Mouse (Mus musculus) megakaryocyte, embryonic 14.5 days (primary cell): ENCODE results near the gene Gm49405. TPM values are rescaled to one million over a fixed set of nuclear protein-coding genes. Genes with fewer than 3 reads are reported as not detected.

Experiments
- H3K27me3 ChIP-seq: replicated peaks from 2 replicates; pipeline ENCODE3; 2012; ENCODE audit warnings: inconsistent platforms
- H3K36me3 ChIP-seq: replicated peaks from 2 replicates; pipeline ENCODE3; 2012; ENCODE audit warnings: low read length, inconsistent platforms, mixed read lengths
- H3K4me1 ChIP-seq: 2 replicates; pipeline ENCODE4 v1.6.1; 2012; ENCODE audit warnings: inconsistent platforms
- H3K4me3 ChIP-seq: replicated peaks from 2 replicates; pipeline ENCODE3; 2012; ENCODE audit warnings: moderate library complexity, mild to moderate bottlenecking, inconsistent platforms
- H3K9me3 ChIP-seq: 2 replicates; pipeline ENCODE4 v1.6.1; 2012; ENCODE audit warnings: inconsistent platforms
- FLI1 ChIP-seq: IDR thresholded peaks from 2 replicates; pipeline ENCODE4 v1.6.1; 2012; ENCODE audit warnings: low read length, inconsistent platforms, mixed read lengths
- GATA1 ChIP-seq: IDR thresholded peaks from 3 replicates; pipeline ENCODE4 v1.6.1; 2012; ENCODE audit warnings: mixed read lengths, low read length, inconsistent platforms, borderline replicate concordance
- polyA plus RNA-seq: library from polyadenylated mRNA; stranded (reverse); fragments of >175 nt; gene quantifications from 2 replicates; pipeline ENCODE4 v1.2.3, GENCODE M21; 2012; ENCODE audit warnings: low replicate concordance; ENCODE audit not compliant: insufficient read depth

Gene Gm49405
- polyA plus RNA-seq, 1 experiment, result 0.93 TPM

DNA sequence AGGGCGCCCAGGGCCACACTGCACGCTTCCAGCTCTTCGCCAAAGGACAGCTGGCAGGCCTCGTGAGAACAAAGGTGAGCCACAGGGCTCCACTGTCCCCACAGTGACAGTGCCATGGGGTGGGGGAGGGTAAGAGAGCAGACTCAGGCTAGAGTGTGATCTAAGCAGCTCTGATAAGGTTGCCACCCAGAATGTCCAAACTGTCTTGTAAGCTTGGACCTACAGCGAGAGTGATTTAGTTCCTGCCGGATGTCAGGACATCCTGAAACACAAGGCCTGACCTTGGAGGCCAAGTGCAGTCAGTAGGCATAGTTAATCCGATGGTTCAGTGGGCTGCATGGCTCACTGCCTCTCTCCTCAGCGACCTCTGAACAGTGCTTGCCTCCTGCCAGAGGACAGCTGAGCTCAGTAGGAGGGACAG, 15.2 kb upstream of the Gm49405 start:
- H3K4me3 ChIP-seq, result peak overlapping the region; percentile 62
- H3K27me3 ChIP-seq, result peaks cover 27% of the 10 kb centered on the region
- H3K9me3 ChIP-seq, result peaks cover 6% of the 10 kb centered on the region
- TF ChIP-seq FLI1, result no peak
- TF ChIP-seq GATA1, result no peak
- H3K36me3 ChIP-seq, result no peaks in the 10 kb centered on the region
- H3K4me1 ChIP-seq, result peaks cover 55% of the 10 kb centered on the region

DNA sequence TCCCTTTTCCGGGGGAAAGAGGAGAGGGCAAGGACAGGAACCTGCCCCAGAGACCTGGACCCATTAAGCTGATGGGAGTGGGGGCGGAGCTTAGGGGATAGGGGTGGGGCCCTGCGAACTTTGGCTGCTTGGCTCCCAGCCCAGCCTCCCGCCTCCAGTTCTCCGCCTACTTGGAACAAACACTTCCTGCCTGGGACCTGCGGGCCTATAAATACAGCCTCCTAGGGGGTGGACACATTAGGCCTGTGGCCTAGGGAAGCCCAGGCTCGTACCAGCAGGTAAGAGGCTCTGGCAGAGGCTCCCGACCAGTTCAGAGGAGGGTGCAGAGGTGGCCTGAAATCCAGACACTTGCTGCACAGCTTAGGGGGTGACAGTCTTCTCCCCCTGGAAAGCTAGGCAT, 14.1 kb upstream of the Gm49405 start, which contains the start of gene Acy3:
TSS of gene Acy3 (plus strand) at position 237 of the 400 bp plus-strand sequence.
- peaks cover 48% of the 10 kb centered on the region for H3K4me1 ChIP-seq
- TF ChIP-seq GATA1 (no peak), FLI1 (no peak)
- no peaks in the 10 kb centered on the region for H3K36me3 ChIP-seq
- peak within 1 kb of the TSS; percentile 62 for H3K4me3 ChIP-seq
- peaks cover 6% of the 10 kb centered on the region for H3K9me3 ChIP-seq
- H3K27me3 ChIP-seq, result peaks cover 28% of the 10 kb centered on the region

DNA sequence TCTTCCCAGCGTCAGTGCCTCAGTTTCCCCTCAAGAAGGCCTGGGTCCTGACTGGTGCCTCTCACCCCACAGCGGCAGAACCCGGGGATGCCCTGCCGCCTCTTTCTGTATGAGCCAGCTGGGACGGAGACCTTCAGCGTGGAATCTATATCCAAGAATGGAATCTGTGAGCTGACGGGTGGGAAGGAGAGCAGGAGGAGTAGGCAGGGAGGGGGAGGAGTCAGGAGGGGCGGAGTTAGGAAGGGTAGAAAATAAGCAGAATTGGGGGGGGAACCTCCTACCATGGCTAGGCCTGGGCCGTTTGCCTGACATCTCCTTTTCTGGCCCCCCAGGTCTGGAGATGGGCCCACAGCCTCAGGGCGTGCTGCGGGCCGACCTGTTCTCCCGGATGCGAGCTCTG, 12.4 kb upstream of the Gm49405 start:
- no peak for TF ChIP-seq FLI1
- TF ChIP-seq GATA1, result no peak
- Histone ChIP-seq H3K36me3 (no peaks in the 10 kb centered on the region), H3K4me3 (no peak overlapping the region), H3K4me1 (peaks cover 48% of the 10 kb centered on the region), H3K27me3 (peaks cover 39% of the 10 kb centered on the region), H3K9me3 (peaks cover 6% of the 10 kb centered on the region)

DNA sequence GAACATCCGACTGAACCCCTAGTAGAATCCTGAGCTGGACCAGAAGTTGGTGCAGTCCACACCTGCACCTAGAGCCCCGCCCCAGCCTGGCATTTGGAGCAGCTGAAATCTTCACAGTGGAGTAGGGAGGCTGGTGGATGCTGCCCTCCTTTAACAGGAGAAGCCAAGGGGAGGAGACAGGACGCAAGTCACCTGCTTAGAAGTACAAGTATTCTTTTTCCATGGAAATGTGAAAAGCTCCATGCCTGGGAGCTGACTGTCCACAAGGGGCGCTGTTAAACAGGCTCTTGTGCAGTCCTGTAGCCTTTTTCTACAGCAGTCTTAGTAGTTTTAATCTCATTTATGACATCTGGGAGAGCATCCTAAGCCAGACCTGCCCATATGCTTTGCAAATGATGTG, 11.7 kb upstream of the Gm49405 start:
- TF ChIP-seq GATA1, result no peak
- no peak for TF ChIP-seq FLI1
- Histone ChIP-seq H3K9me3 (peaks cover 6% of the 10 kb centered on the region), H3K36me3 (no peaks in the 10 kb centered on the region), H3K27me3 (peaks cover 38% of the 10 kb centered on the region), H3K4me1 (peaks cover 46% of the 10 kb centered on the region), H3K4me3 (no peak overlapping the region)

DNA sequence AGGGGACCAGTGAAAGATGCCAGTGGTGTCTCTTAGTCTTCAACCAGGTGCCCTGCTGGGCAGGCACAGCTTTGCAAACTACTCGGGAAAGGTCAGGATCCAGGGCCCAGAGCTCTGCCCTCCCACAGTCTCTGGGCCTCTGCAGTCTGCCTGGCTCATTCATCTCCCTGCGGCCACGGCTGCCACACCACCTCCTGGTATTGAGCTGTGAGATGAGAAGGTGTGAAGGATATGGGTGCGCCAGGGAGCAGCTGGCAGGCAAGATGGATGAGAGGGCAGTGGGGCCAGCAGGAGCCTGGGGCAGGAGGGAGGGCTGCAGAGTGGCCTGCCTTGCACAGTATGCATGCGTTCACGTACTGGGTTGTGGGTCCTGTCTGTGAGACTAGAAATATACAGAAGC, 9.6 kb upstream of the Gm49405 start:
- H3K9me3 ChIP-seq, result peaks cover 6% of the 10 kb centered on the region
- TF ChIP-seq GATA1, result no peak
- no peak for TF ChIP-seq FLI1
- H3K27me3 ChIP-seq, result peaks cover 41% of the 10 kb centered on the region
- peaks cover 28% of the 10 kb centered on the region for H3K4me1 ChIP-seq
- no peaks in the 10 kb centered on the region for H3K36me3 ChIP-seq
- no peak overlapping the region for H3K4me3 ChIP-seq

DNA sequence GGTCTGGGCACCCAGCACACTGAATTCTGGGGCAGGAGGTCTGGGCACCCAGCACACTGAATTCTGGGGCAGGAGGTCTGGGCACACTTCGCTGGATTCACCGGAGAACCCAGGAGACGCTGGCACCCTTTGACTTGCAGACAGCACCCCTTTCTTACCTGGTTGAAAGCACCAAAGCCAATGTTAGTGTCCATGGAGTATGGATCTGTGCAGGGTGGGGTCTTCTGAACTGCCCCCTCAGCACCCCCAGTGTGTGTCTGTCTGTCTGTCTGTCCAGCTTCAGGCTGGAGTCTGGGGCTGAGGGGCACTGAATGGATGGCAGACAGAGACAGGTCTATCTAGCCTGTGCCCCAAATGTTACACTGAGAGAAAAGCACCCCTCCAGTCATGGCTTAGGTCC, 8.9 kb upstream of the Gm49405 start:
- H3K27me3 ChIP-seq, result peaks cover 49% of the 10 kb centered on the region
- H3K4me3 ChIP-seq, result no peak overlapping the region
- H3K4me1 ChIP-seq, result peaks cover 28% of the 10 kb centered on the region
- peaks cover 6% of the 10 kb centered on the region for H3K9me3 ChIP-seq
- TF ChIP-seq GATA1 (no peak), FLI1 (no peak)
- H3K36me3 ChIP-seq, result no peaks in the 10 kb centered on the region

DNA sequence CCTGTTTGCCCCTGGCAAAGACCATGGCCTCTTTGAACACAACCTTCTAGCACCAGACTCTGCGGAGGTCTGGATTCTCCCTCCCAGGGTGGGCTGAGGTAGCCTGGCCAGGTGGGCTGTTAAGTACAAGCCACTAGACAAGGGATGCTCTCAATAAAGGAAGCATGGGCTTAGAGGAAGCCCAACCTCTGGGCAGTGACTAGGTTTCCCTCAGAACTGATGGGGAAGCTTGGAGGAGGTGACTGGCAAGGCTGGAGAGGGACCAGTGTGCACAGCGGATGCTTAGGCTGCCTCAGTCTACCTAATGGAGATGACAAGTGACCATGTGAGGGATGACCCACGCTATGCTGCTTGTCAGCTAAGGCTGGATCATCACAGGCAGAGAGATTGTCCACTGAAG, 8.5 kb upstream of the Gm49405 start:
- peaks cover 51% of the 10 kb centered on the region for H3K27me3 ChIP-seq
- no peak for TF ChIP-seq FLI1
- TF ChIP-seq GATA1, result no peak
- no peak overlapping the region for H3K4me3 ChIP-seq
- peaks cover 6% of the 10 kb centered on the region for H3K9me3 ChIP-seq
- H3K36me3 ChIP-seq, result no peaks in the 10 kb centered on the region
- H3K4me1 ChIP-seq, result peaks cover 28% of the 10 kb centered on the region

DNA sequence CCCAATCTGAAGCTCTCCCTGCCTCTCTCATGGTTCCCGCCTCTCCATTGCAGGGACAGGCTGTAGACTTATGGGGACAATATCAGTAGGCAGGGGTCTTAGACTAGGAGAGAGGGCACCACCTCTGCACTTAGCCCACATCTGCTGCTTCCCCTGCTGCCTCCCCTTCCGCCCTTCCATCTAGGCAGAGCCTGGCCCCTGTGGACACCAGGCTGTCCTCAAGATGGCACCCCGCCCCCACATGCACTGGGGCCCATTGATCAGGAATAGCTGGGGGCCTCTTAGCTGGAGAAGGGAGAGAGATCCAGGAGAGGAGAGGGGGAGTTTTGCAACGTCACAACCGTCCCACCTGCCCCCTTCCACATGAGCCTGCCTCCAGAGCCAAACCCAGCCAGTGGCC, 8.0 kb upstream of the Gm49405 start, which contains the start of gene Tbx10:
TSS of gene Tbx10 (plus strand) at position 337 of the 400 bp plus-strand sequence.
- Histone ChIP-seq H3K4me1 (peaks cover 28% of the 10 kb centered on the region), H3K27me3 (peaks cover 53% of the 10 kb centered on the region), H3K36me3 (no peaks in the 10 kb centered on the region), H3K4me3 (peak within 1 kb of the TSS; percentile 26), H3K9me3 (peaks cover 6% of the 10 kb centered on the region)
- TF ChIP-seq GATA1 (no peak), FLI1 (no peak)

DNA sequence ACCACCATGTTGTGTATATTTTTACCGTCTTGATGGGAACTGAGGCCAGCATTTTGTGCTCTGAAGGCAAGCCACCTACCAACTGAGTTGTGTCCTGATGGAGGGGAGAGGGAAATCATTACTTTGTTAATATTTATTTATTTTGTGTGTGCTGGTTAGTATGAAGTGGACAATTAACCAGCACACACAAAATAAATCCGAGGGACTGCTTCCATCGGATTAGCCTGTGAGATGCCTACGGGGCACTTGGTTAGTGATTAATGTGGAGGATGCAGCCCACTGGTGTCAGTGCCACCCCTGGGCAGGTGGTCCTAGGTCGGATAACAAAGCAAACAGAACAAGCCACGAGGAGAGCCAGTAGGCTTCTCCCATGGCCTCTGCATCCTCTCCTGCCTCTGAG, 5.5 kb upstream of the Gm49405 start:
- Histone ChIP-seq H3K4me1 (peaks cover 52% of the 10 kb centered on the region), H3K27me3 (peaks cover 55% of the 10 kb centered on the region), H3K9me3 (no peaks in the 10 kb centered on the region), H3K36me3 (no peaks in the 10 kb centered on the region), H3K4me3 (no peak overlapping the region)
- TF ChIP-seq GATA1, result no peak
- no peak for TF ChIP-seq FLI1

DNA sequence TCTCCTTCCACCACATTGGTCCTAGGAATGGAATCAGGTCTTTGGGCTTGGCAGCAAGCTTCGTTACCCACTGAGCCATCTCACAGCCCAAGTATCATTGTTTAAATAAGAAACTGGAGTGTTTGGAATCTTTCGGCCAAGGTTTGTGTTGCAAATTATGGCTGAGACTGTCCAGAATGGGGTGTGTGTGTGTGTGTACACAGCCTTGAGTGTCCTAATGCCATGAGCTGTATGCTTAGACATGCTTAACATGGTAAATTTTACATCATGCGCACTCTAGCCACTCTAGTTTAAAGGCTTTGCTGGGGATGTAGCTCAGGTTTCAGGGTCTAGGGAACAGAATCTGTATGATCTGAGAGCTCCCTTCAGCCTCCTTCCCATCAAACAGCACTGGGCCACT, 4.9 kb upstream of the Gm49405 start:
- TF ChIP-seq GATA1, result no peak
- TF ChIP-seq FLI1, result no peak
- Histone ChIP-seq H3K4me3 (no peak overlapping the region), H3K4me1 (peaks cover 53% of the 10 kb centered on the region), H3K36me3 (no peaks in the 10 kb centered on the region), H3K27me3 (peaks cover 52% of the 10 kb centered on the region), H3K9me3 (no peaks in the 10 kb centered on the region)

DNA sequence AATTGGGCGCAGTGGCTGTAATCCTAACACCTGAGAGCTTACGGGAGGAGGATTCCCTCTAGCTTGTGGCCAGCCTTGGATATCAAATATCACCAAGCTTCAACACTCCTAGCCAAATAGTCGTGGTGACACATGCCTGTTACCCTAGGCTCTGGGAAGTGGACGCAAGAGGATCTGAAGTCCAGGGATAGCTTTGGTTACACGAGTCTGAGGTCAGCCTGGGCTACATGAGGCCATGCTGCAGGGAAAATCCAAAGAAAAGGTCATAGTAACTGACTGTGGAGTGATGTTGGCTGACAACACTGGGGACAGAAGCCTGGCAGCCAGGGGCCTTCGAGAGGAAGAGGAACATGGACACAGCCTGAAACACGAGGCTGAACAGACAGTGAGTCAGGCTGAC, 4.3 kb upstream of the Gm49405 start:
- H3K36me3 ChIP-seq, result no peaks in the 10 kb centered on the region
- H3K27me3 ChIP-seq, result peaks cover 46% of the 10 kb centered on the region
- no peak for TF ChIP-seq FLI1
- peak overlapping the region; percentile 18 for H3K4me3 ChIP-seq
- H3K4me1 ChIP-seq, result peaks cover 59% of the 10 kb centered on the region
- H3K9me3 ChIP-seq, result no peaks in the 10 kb centered on the region
